Mouse (Mus musculus) midbrain, embryonic 14.5 days (tissue): ENCODE results near the gene Tcp11. TPM values are rescaled to one million over a fixed set of nuclear protein-coding genes. Genes with fewer than 3 reads are reported as not detected.

Experiments used
- ATAC-seq: fragments of 200-750 bp; cut with Nextera tagmentation; 2 replicates; pipeline ENCODE4 v1.8.0; 2017; ENCODE audit warnings: moderate number of reproducible peaks, moderate library complexity; ENCODE audit not compliant: low FRiP score, low TSS enrichment
- DNase-seq: peaks from one replicate; pipeline ENCODE4 v3.0.0-alpha.2; 2015
- H3K27ac ChIP-seq: fragments of 300-500 bp; sonication (generic); replicated peaks from 2 replicates; pipeline ENCODE4 v1.5.1; 2014; ENCODE audit warnings: mild to moderate bottlenecking, low read depth, low read length, moderate library complexity
- H3K27me3 ChIP-seq: fragments of 300-500 bp; sonication (generic); 2 replicates; pipeline ENCODE4 v1.6.1; 2014; ENCODE audit warnings: low read length, control low read depth, mixed read lengths; ENCODE audit not compliant: control insufficient read depth, insufficient read depth
- H3K36me3 ChIP-seq: fragments of 300-500 bp; sonication (generic); 2 replicates; pipeline ENCODE4 v1.6.1; 2014; ENCODE audit warnings: low read length, control low read depth; ENCODE audit not compliant: control insufficient read depth, insufficient read depth
- H3K4me1 ChIP-seq: fragments of 300-500 bp; sonication (generic); 2 replicates; pipeline ENCODE4 v1.6.1; 2014; ENCODE audit warnings: mild to moderate bottlenecking, antibody characterized with exemption, low read length, control low read depth; ENCODE audit not compliant: control insufficient read depth, insufficient read depth
- H3K4me2 ChIP-seq: fragments of 300-500 bp; sonication (generic); 2 replicates; pipeline ENCODE4 v1.6.1; 2014; ENCODE audit warnings: mild to moderate bottlenecking, low read length, moderate library complexity
- H3K4me3 ChIP-seq: fragments of 300-500 bp; sonication (generic); replicated peaks from 2 replicates; pipeline ENCODE4 v1.5.1; 2014; ENCODE audit warnings: low read depth, low read length
- H3K9ac ChIP-seq: fragments of 300-500 bp; sonication (generic); replicated peaks from 2 replicates; pipeline ENCODE4 v1.6.1; 2014; ENCODE audit warnings: mild to moderate bottlenecking, low read length, moderate library complexity
- H3K9me3 ChIP-seq: fragments of 300-500 bp; sonication (generic); 2 replicates; pipeline ENCODE4 v1.6.1; 2016; ENCODE audit warnings: low read length, control low read depth, mixed read lengths; ENCODE audit not compliant: control insufficient read depth
- WGBS: fragments of 180-500 bp; shearing (Covaris S2); extraction: QIAGEN DNeasy Blood & Tissue Kit; methylation state at CpG from one replicate; pipeline ENCODE4 v1.1.7; 2014; 5-methylcytosine and 5-hydroxymethylcytosine counted together
- polyA plus RNA-seq: library from polyadenylated mRNA; unstranded; fragments of >200 nt; fragmentation: Nextera tagmentation; extraction: Ambion mirVana; gene quantifications from 2 replicates; pipeline ENCODE4 v1.2.1, GENCODE M21; 2014

The Tcp11 gene
- polyA plus RNA-seq, 1 experiment from 2014 or later: 0.88 TPM

DNA sequence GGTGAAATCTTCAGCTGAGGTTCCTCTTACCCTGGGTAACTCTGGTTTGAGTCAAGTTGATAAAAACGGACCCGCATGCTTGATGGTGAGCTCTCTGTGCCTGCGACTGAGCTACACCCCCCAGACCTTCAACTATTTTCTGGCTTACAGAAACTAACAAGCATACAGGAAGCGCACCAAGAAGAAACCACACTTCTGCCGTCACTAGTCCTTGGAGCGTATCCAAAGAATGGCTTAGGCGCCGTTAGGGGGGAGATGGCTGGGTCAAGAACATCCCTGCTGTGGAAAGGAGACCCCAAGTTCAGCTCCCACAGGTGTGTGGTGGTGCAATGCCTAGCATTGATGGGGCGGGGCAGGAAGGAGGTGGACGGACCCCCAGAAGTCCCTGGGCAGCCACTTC lies 16.0 kb upstream of the Tcp11 start:
- DNase-seq: no peak
- 0 out of 2 replicates have a peak, but pooled peaks cover 4% of the 10 kb centered on the region for H3K9me3 ChIP-seq
- WGBS: 83% methylated on average over 10 of the region's 10 CpGs
- ATAC-seq: no peak
- no peak overlapping the region for H3K4me3 ChIP-seq
- no peak overlapping the region for H3K9ac ChIP-seq
- no peaks in the 10 kb centered on the region for H3K36me3 ChIP-seq
- no peaks in the 10 kb centered on the region for H3K27me3 ChIP-seq
- H3K4me2 ChIP-seq: no peak overlapping the region
- no peak overlapping the region for H3K27ac ChIP-seq
- peaks cover 2% of the 10 kb centered on the region; the same call in 1 of the 2 replicates for H3K4me1 ChIP-seq

DNA sequence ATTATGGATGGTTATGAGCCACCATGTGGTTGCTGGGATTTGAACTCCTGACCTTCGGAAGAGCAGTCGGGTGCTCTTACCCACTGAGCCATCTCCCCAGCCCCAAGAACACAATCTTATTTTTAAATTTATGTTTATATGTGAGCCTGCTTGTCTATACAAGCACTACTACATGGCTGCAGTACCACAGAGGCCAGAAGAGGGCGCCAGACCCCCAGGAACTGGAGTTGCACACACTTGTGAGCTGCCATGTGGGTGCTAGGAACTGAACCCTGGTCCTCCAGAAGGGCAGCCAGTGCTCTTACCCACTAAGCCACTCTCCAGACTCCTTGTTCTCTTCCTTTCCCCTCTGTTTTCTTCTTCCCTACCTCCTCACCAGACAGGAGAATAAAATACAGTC lies 13.4 kb upstream of the Tcp11 start:
- ATAC-seq (no peak), DNase-seq (no peak)
- H3K27ac ChIP-seq: no peak overlapping the region
- 83% methylated on average over 3 of the region's 3 CpGs for WGBS
- no peaks in the 10 kb centered on the region for H3K36me3 ChIP-seq
- H3K4me3 ChIP-seq: no peak overlapping the region
- H3K9me3 ChIP-seq: 0 out of 2 replicates have a peak, but pooled peaks cover 4% of the 10 kb centered on the region
- no peaks in the 10 kb centered on the region for H3K27me3 ChIP-seq
- no peaks in the 10 kb centered on the region for H3K4me1 ChIP-seq
- no peak overlapping the region for H3K9ac ChIP-seq
- H3K4me2 ChIP-seq: no peak overlapping the region

DNA sequence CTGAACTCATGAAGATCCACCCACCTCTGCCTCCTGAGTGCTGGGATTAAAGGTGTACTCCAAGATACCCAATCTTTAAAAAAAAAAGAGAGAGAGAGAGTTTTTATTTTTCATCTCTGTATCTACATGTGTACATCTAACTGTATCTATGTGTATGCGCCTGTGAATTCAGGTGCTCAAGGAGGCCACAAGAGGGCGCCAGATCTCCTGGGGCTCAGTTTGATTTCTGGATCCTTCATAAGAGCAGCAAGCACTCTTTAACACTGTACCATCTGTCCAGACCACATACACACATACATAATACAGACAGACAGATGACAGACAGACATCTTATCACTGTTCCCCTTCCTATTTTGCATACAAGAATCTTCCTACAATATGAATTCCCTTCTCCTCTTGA lies 11.9 kb upstream of the Tcp11 start:
- no peak overlapping the region for H3K9ac ChIP-seq
- no peaks in the 10 kb centered on the region for H3K27me3 ChIP-seq
- 0 out of 2 replicates have a peak, but pooled peaks cover 4% of the 10 kb centered on the region for H3K9me3 ChIP-seq
- H3K27ac ChIP-seq: no peak overlapping the region
- ATAC-seq (no peak), DNase-seq (no peak)
- no peak overlapping the region for H3K4me2 ChIP-seq
- H3K36me3 ChIP-seq: no peaks in the 10 kb centered on the region
- no peak overlapping the region for H3K4me3 ChIP-seq
- H3K4me1 ChIP-seq: no peaks in the 10 kb centered on the region
- 93% methylated on average over 2 of the region's 2 CpGs for WGBS

DNA sequence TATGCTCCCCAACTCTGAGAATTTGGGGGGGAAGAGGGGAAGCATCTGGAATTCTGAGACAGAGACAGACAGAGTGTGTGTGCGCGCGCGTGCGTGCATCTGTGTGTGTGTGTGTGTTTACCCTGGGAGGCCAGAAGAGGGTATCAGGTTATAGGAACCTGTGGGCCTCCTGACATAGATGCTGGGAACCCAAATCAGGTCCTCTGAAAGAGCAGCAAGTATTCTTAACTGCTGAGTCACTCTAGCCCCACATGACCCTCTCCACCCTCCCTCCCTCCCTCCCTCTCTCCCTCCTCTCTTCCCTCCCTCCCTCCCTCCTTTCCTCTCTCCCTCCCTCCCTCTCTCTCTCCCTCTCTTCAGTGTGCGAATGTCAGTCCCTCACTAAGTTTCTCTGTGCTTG lies 8.3 kb upstream of the Tcp11 start:
- no peak overlapping the region for H3K4me2 ChIP-seq
- no peak overlapping the region for H3K27ac ChIP-seq
- H3K27me3 ChIP-seq: no peaks in the 10 kb centered on the region
- 0 out of 2 replicates have a peak, but pooled peaks cover 4% of the 10 kb centered on the region for H3K9me3 ChIP-seq
- H3K9ac ChIP-seq: no peak overlapping the region
- 94% methylated on average over 6 of the region's 6 CpGs for WGBS
- no peak overlapping the region for H3K4me3 ChIP-seq
- ATAC-seq (no peak), DNase-seq (no peak)
- 0 out of 2 replicates have a peak, but pooled peaks cover 5% of the 10 kb centered on the region for H3K4me1 ChIP-seq
- H3K36me3 ChIP-seq: no peaks in the 10 kb centered on the region

DNA sequence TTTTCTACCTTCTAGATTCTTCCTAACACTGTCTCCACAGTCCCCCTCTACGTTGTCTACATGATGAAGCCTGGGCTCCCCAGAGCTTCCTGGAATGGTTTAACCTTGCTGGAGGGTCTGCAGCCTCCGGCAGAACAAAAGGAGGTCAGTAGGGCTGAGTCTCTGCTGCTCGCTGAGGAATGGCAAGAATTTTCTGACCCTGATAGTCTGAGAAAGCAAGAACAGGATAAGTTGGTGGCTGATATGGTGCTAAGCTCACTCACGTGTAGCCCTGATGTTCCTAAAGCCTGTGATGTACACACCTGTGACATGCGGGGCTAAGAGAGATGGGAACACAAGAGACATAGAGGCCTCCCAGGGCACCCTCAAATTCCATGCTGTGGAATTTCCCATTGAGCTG lies 7.0 kb upstream of the Tcp11 start:
- H3K4me2 ChIP-seq: no peak overlapping the region
- H3K27me3 ChIP-seq: 0 out of 2 replicates have a peak, but pooled peaks cover 2% of the 10 kb centered on the region
- ATAC-seq (no peak), DNase-seq (no peak)
- 0 out of 2 replicates have a peak, but pooled peaks cover 5% of the 10 kb centered on the region for H3K4me1 ChIP-seq
- H3K4me3 ChIP-seq: no peak overlapping the region
- 0 out of 2 replicates have a peak, but pooled peaks cover 3% of the 10 kb centered on the region for H3K9me3 ChIP-seq
- no peak overlapping the region for H3K27ac ChIP-seq
- H3K36me3 ChIP-seq: no peaks in the 10 kb centered on the region
- no peak overlapping the region for H3K9ac ChIP-seq
- 14% methylated on average over 5 of the region's 5 CpGs for WGBS

DNA sequence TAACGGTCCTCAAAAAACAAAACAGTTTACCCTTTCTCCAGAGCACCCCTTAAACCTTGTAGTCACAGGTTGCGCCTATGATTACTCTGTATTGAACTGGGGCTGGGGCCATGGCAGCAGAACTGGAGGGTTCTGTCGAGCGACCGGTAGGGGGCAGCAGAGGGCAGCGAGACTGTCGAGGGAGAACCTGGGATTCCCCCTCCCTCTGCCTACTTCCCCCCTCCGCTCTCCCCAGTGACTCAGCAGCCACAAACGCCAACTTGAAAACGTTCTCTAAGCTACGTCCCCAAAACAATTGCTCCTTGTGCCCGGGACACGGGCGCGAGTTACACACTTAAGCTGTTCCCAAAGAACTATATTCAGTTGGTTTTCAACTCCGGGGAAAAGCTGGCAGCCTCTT lies 4.5 kb upstream of the Tcp11 start:
- 0 out of 2 replicates have a peak, but pooled peaks cover 8% of the 10 kb centered on the region for H3K4me1 ChIP-seq
- no peaks in the 10 kb centered on the region for H3K9me3 ChIP-seq
- no peak overlapping the region for H3K4me3 ChIP-seq
- 0 out of 2 replicates have a peak, but pooled peaks cover 2% of the 10 kb centered on the region for H3K27me3 ChIP-seq
- peak; percentile 95 for DNase-seq
- ATAC-seq: peak; percentile 41; the same call in 1 of the 2 replicates
- no peak overlapping the region for H3K27ac ChIP-seq
- no peak overlapping the region for H3K9ac ChIP-seq
- peak overlapping the region; percentile 39 for H3K4me2 ChIP-seq
- 1% methylated on average over 16 of the region's 16 CpGs for WGBS
- H3K36me3 ChIP-seq: no peaks in the 10 kb centered on the region

DNA sequence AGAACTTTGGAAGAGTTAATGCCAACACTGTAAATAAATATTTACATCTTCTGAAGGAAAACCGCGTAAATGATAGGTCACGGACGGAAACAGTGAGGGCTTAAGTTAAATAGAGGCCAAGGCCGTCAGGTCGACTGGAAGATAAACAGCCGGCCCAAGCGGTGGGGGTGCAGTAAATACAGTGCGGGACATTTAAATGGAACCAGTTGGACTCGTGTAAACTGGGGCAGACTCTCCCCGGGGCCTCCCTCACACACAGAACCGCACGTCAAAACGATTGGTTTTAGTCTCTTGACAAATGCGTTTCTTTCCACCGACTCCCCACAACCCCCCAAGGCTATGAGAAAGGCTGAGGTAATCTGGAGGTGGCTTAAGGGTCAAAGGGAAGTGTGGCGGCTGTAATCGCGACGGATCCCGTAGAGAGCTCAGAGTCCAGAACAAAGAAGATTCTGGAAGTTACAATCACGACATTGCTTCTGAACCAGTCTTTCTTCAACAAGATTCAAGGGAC lies 4.0 kb upstream of the Tcp11 start:
- no peak overlapping the region for H3K4me3 ChIP-seq
- ATAC-seq (no peak), DNase-seq (peak; percentile 65)
- 0 out of 2 replicates have a peak, but pooled peaks cover 8% of the 10 kb centered on the region for H3K4me1 ChIP-seq
- no peaks in the 10 kb centered on the region for H3K36me3 ChIP-seq
- H3K4me2 ChIP-seq: 0 out of 2 replicates have a peak overlapping the region, but pooled peaks have one; percentile 4
- WGBS: 12% methylated on average over 22 of the region's 22 CpGs
- H3K9me3 ChIP-seq: no peaks in the 10 kb centered on the region
- H3K27me3 ChIP-seq: 0 out of 2 replicates have a peak, but pooled peaks cover 2% of the 10 kb centered on the region
- H3K27ac ChIP-seq: no peak overlapping the region
- no peak overlapping the region for H3K9ac ChIP-seq

DNA sequence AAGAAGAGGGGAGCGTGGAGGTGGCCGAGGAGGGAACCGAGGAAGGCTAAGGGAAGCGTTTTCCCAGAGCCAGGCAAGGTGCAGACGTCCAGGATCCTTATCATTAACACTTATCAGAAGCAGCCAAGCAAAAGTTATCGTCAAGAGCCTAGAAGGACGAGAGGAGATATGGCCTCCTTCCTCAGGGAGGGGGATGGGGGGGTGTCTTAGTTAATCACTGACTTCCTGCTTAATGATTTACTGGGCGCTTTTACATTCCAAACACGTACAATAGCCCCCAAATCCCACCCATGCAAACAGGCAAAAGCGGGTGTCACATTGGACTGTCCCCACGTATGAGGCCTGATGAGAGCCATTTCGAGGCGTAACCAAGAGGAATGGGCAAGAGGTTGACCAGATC lies 2.4 kb upstream of the Tcp11 start:
- Histone ChIP-seq H3K27me3 (0 out of 2 replicates have a peak, but pooled peaks cover 2% of the 10 kb centered on the region), H3K27ac (no peak overlapping the region), H3K9me3 (no peaks in the 10 kb centered on the region), H3K9ac (no peak overlapping the region), H3K4me3 (no peak overlapping the region), H3K36me3 (no peaks in the 10 kb centered on the region), H3K4me2 (no peak overlapping the region), H3K4me1 (0 out of 2 replicates have a peak, but pooled peaks cover 8% of the 10 kb centered on the region)
- DNase-seq: no peak
- no peak for ATAC-seq
- WGBS: 73% methylated on average over 13 of the region's 13 CpGs

DNA sequence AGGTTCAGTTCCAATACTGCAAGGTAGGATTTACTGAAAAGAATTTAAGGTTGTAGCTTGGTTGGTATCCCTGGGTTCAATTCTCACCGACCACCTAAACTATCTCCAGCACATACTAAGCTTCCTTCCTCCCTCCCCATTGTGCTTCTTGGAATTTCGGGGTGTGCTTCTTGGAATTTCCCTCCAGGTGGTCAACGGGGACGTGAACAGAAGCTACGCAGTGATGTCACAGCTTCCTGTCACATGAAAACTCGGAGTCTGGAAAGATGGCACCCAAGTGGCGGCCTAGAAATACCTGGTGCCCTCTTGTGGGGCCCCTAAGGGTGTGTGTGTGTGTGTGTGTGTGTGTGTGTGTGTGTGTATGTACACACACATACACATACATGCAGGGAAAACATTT lies 1.4 kb upstream of the Tcp11 start:
- Histone ChIP-seq H3K9me3 (no peaks in the 10 kb centered on the region), H3K4me3 (no peak overlapping the region), H3K4me1 (0 out of 2 replicates have a peak, but pooled peaks cover 8% of the 10 kb centered on the region), H3K27me3 (0 out of 2 replicates have a peak, but pooled peaks cover 2% of the 10 kb centered on the region), H3K36me3 (no peaks in the 10 kb centered on the region), H3K4me2 (no peak overlapping the region), H3K27ac (no peak overlapping the region), H3K9ac (no peak overlapping the region)
- ATAC-seq (no peak), DNase-seq (no peak)
- 88% methylated on average over 7 of the region's 7 CpGs for WGBS
